Mouse (Mus musculus) E14TG2a.4 (cell line): ENCODE data around the gene Hist1h2bf.

Experiments
- CTCF ChIP-seq: conservative IDR thresholded peaks from 2 replicates; pipeline ENCODE4 v1.5.1; 2014; ENCODE audit warnings: low read length
- NANOG ChIP-seq: IDR thresholded peaks from 2 replicates; pipeline ENCODE4 v1.6.1; 2014; ENCODE audit warnings: borderline replicate concordance, low read length, mixed read lengths
- POU5F1 ChIP-seq: IDR thresholded peaks from 2 replicates; pipeline ENCODE4 v1.6.1; 2014; ENCODE audit warnings: low read length, borderline replicate concordance

GRCm38 (mm10) chr13:23621532-23622174, 47.7 kb upstream of the Hist1h2bf start:
- TF ChIP-seq CTCF (no peak), NANOG (no peak), POU5F1 (no peak)
